Mouse (Mus musculus) telencephalon, adult 2 months (tissue): Measurements from ENCODE around the gene Pde6h.

ENCODE experiments used
- DNase-seq: peaks from one replicate; pipeline ENCODE4 v3.0.0-alpha.2; 2011; ENCODE audit warnings: low read depth, low spot score

Pde6h gene

GRCm38 (mm10) chr6:136910247-136910890 is 13.3 kb upstream of the Pde6h start:
- DNase-seq, result no peak

GRCm38 (mm10) chr6:136912751-136913265 is 10.8 kb upstream of the Pde6h start:
- DNase-seq, result no peak

- no peak for DNase-seq
These were observed 10.1 kb upstream of the Pde6h start for GRCm38 (mm10) chr6:136913384-136914126.

DNA sequence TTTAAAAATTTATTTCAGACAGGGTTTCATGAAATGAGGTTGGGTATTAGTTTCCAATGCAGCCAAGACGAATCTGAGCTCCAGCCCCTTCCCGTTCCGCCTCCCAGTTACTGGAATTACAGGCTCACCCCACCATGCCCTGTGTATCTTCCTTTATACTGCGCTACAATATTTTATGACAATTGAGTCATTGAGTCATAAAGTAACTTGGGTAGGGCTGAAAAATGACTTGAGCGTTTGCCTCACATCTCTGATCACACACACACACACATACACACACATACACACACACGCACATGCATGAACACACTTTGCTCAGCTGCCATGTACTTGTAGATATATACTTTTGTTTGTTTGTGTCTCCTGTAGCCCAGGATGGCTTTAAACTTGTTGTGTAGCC is 9.4 kb upstream of the Pde6h start:
- DNase-seq, result no peak

DNA sequence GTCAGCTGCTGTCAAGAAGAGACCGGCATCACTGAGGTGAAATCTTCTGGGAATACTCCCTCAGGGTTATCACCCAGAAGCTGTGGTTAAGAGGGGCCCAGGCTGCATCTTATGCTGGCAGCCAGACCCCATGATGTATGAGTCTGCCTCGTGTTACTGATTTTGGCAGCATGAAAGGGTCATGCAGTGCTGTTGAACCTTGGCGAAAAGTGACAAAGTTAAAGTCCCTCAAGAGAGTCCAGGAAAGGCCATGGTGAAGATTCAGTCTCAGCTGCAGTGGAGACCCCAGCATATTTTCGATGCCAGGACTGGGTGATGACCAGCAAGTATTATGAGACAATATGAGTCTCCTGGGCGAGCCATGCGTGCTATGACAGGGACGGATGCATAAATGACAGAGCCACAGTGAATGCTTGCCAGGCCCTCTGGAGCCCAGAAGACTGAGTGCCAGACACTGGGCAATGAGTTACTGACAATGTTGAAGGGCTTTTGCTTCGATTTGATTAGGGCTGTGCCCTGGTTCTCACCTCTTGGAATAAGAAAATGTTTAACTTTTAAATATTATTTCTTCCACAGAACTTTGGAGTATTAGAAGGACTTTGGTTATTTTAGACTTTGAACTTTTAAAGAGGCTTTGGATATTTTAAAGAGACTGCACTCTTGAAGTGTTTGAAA is 7.8 kb upstream of the Pde6h start:
- no peak for DNase-seq

GRCm38 (mm10) chr6:136917885-136918284 is 5.7 kb upstream of the Pde6h start:
- no peak for DNase-seq

- DNase-seq, result peak; percentile 43
These were observed 3.0 kb upstream of the Pde6h start for GRCm38 (mm10) chr6:136920320-136921257.

DNA sequence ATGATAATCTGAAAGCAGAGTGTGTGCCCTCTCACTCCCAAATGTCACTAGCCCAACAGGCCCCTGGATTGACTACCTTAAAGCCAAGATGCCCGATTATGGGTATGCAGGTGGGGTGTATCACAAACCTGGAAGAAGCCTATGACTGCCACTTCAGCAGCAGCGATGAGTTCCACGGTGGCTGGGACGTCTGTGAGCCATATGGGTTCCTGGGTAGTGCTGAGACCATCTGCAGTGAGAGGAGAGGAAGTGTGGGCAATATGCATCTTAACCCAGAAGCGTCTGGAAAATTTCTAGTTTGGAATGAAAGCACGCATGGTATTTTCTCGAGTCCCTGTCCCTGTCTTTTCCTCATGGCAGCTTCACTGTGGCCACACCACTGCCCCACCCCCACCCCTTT is 2.0 kb upstream of the Pde6h start:
- no peak for DNase-seq

- no peak for DNase-seq
These were observed 1.6 kb upstream of the Pde6h start, which contains the start of gene Erp27 for GRCm38 (mm10) chr6:136922080-136922479. Gene Erp27 (minus strand): TSS chr6:136922180.

GRCm38 (mm10) chr6:136922871-136923270 is 761 bp upstream of the Pde6h start:
- no peak for DNase-seq

- no peak for DNase-seq
These were observed 1.4 kb downstream of the Pde6h start for GRCm38 (mm10) chr6:136925049-136925448.

DNA sequence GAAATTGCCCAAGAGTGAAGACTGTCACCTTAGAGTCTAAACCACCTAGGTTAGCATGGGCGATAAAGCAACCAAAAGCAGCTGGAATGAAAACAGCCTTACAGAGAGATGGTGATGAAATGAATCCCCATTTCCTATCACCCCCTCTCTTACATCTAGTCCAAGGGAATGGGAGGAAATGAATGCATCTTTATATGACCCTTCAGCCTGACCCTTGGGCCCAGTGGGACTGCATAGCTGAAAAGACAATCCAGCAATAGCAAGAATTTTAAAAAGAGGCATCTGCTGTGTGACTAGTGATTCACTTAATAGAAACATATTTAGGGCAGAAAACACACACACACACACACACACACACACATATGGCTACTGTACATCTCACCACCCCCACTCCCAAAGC is 4.0 kb downstream of the Pde6h start:
- no peak for DNase-seq

DNA sequence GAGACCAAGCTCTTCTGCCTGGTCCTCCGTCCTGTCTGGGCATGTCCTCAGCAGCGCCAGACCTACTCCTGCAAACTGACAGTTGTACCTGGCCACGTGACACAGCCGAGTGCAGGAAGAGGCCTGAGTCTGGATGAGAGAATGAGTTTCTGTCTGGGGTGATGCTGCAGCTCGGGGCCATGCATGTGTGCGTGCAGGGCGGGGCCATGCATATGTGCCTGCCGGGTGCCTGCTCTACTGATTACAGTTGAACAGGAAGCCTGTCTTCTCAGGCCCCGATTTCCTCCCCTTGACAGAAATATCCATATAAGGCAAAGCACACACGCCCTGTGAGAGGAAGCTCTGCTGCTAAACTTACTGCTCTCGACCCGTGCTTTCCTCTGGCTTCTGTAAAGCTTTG is 7.0 kb downstream of the Pde6h start:
- no peak for DNase-seq

DNA sequence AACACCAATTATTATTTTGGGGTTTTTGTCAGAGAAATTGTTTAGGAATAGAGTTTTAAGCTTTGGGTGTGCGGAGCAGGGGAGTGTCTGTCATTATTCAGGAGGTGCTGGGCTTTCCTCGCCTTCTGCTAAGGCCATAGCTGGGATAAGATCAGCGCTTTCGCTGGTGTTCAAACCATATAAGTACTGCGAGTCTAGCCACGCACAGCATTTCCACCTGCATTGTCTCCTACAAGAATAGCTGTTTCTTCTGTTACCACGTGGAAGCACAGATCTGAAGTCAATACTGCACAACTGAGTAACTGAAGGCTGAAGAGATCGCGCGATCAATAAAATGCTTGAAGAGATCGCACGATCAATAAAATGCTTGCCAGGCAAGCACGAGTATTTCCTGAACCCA is 7.6 kb downstream of the Pde6h start:
- no peak for DNase-seq

- DNase-seq, result no peak
These were observed 10.4 kb downstream of the Pde6h start for GRCm38 (mm10) chr6:136934068-136934467.

GRCm38 (mm10) chr6:136935233-136935632 is 11.6 kb downstream of the Pde6h start:
- no peak for DNase-seq

- no peak for DNase-seq
These were observed 12.7 kb downstream of the Pde6h start for GRCm38 (mm10) chr6:136936361-136936760.

DNA sequence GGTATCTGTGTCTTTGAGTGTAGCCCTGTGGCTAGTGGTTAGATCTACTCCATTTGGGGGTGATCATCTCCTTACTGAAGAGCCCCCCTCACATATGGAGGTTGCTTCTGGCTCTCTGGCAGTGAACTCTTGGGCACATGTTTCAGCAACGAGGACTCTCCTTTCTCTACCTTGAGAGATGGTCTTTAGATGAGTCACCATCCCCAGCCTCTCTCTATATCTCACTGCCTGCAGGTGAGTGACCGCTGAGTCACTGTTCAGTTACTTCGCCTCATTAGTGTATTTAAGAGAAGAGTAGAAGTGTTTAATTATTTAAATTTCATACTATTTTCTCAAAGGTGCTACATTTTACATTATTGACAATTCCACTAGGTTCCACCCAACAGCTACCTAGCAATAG is 13.5 kb downstream of the Pde6h start:
- no peak for DNase-seq

DNA sequence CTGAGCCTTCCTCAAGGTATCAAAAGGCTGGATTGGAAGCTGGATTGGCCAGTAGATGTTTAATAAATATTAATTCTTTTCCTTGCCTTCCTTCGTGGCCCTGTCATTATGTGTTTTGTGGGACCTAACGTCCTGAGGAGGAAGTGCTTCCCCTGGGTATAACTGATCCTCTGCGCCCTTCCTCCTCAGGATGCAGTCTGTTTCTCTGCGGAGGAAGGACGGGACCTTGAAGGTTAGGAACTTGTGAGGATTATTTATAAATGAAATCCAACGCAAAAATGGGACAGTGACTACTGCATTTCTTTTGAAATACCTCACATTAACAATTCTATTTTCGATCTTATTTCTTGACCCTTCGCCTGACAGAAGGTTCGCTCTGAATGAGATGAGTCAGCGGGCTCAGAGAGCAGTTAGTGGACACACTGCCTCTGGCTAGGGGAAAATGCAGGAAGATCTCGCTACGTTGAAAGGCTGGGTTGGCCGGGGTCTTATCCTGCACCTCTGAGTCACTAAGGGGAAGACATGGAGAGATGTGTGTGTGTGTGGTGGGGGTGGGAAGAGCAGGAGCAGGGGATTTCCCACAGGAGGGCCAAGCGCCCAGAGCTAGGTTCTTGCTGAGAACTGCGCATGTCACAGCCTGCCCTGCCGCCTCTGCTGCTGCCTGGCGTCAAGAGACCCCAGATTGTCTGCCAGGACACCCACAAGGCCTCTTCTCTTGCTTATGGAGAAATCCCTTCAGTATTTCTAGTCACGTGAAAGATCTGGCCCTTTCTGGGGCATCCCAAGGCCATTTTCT is 14.9 kb downstream of the Pde6h start:
- no peak for DNase-seq

DNA sequence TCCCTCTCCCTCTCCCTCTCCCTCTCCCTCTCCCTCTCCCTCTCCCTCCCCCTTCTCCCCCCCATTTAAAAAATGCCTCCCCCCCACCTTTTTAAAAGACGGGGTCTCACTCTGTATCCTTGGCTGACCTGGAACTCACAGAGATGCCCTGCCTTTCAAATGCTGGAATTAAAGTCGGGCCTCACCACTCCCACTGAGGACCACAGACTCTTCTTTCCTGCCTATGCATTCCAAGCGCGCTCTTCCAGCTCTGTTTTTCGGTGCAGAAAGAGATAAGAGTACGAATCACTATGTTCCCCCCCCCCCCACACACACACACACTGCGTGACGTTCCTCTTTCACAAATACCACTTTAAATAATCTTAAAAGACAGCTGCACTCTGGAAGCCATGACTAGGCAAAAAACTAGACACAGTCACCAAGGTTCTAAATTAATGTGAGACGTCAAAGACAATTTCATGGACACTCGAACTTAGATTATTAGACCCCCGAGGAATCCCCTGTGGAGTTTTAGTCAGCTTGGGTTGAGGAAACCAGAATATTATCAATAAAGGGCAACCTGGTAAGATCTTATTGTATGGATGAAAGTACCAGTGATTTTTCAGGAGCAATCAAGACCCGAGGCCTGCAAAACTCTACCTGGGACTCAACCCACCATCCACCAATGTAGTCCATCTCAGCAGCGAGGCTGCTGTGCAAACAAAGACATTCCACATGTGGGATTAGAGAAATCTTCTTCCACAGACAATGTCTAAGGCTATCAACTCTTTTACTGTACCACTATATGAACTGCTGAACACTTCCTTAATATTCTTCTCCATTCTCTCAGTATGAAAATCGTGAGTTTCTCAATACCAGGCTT is 15.9 kb downstream of the Pde6h start:
- no peak for DNase-seq
